Mouse (Mus musculus) kidney, postnatal 25 days (tissue): Measurements from ENCODE around the gene Phf21a.

Source experiments
- DNase-seq, 2 experiments: peaks; one replicate each; pipeline ENCODE4 v3.0.0; 2021; ENCODE audit warnings: mixed read lengths in 2 of 2

The Phf21a gene

GRCm38 (mm10) chr2:92182981-92183501, 90.1 kb downstream of the Phf21a start:
- peak; percentile 81 to 91 for DNase-seq

- peak; percentile 91 to 98 for DNase-seq
Observed at GRCm38 (mm10) chr2:92183613-92184076, 90.7 kb downstream of the Phf21a start.

GRCm38 (mm10) chr2:92184077-92184921, 91.4 kb downstream of the Phf21a start:
- peak; percentile 56 to 73 for DNase-seq

- peak; percentile 49 to 71 for DNase-seq
Observed at GRCm38 (mm10) chr2:92185062-92185765, 92.3 kb downstream of the Phf21a start.

GRCm38 (mm10) chr2:92185766-92186450, 93.0 kb downstream of the Phf21a start:
- no peak for DNase-seq

GRCm38 (mm10) chr2:92187061-92187460, 94.1 kb downstream of the Phf21a start:
- DNase-seq, result no peak

GRCm38 (mm10) chr2:92188744-92189143, 95.8 kb downstream of the Phf21a start:
- no peak for DNase-seq

GRCm38 (mm10) chr2:92190960-92191359, 98.0 kb downstream of the Phf21a start:
- no peak for DNase-seq

GRCm38 (mm10) chr2:92191826-92192581, 99.1 kb downstream of the Phf21a start:
- peak in 1 of 2 experiments; percentile 52 for DNase-seq

- DNase-seq, result no peak
Observed at GRCm38 (mm10) chr2:92198126-92198525, 105.2 kb downstream of the Phf21a start.

GRCm38 (mm10) chr2:92198747-92199146, 105.8 kb downstream of the Phf21a start:
- no peak for DNase-seq

- no peak for DNase-seq
Observed at GRCm38 (mm10) chr2:92199562-92200286, 106.8 kb downstream of the Phf21a start.

- no peak for DNase-seq
Observed at GRCm38 (mm10) chr2:92202319-92203040, 109.6 kb downstream of the Phf21a start.

GRCm38 (mm10) chr2:92205010-92205639, 112.2 kb downstream of the Phf21a start:
- no peak for DNase-seq

- no peak for DNase-seq
Observed at GRCm38 (mm10) chr2:92210409-92210808, 117.5 kb downstream of the Phf21a start.

- no peak for DNase-seq
Observed at GRCm38 (mm10) chr2:92221431-92221830, 128.5 kb downstream of the Phf21a start.

- DNase-seq, result no peak
Observed at GRCm38 (mm10) chr2:92225592-92225991, 132.7 kb downstream of the Phf21a start.

GRCm38 (mm10) chr2:92229973-92230372, 137.1 kb downstream of the Phf21a start:
- no peak for DNase-seq

GRCm38 (mm10) chr2:92231706-92232105, 138.8 kb downstream of the Phf21a start:
- no peak for DNase-seq

GRCm38 (mm10) chr2:92234768-92235332, 141.9 kb downstream of the Phf21a start:
- DNase-seq, result no peak
